Mouse (Mus musculus) forebrain, postnatal 0 days (tissue): ENCODE results near the gene Fbxl2. TPM values are rescaled to one million over a fixed set of nuclear protein-coding genes. Genes with fewer than 3 reads are reported as not detected.

Source experiments
- ATAC-seq: fragments of 200-750 bp; cut with Nextera tagmentation; 2 replicates; pipeline ENCODE4 v1.8.0; 2017; ENCODE audit warnings: mild to moderate bottlenecking, moderate library complexity
- DNase-seq: peaks from one replicate; pipeline ENCODE4 v3.0.0-alpha.2; 2015
- H3K27ac ChIP-seq: fragments of 300-500 bp; sonication (generic); 2 replicates; pipeline ENCODE4 v1.5.1; 2014; ENCODE audit warnings: low read depth, mild to moderate bottlenecking, antibody characterized with exemption, low read length, moderate library complexity, mixed read lengths
- H3K27me3 ChIP-seq: fragments of 300-500 bp; sonication (generic); 2 replicates; pipeline ENCODE4 v1.6.1; 2014; ENCODE audit warnings: mild to moderate bottlenecking, low read length, mixed read lengths; ENCODE audit not compliant: insufficient read depth
- H3K36me3 ChIP-seq: fragments of 300-500 bp; sonication (generic); 2 replicates; pipeline ENCODE4 v1.6.1; 2014; ENCODE audit warnings: mild to moderate bottlenecking, moderate library complexity; ENCODE audit not compliant: insufficient read depth
- H3K4me1 ChIP-seq: fragments of 300-500 bp; sonication (generic); 2 replicates; pipeline ENCODE4 v1.6.1; 2014; ENCODE audit warnings: antibody characterized with exemption; ENCODE audit not compliant: insufficient read depth
- H3K4me2 ChIP-seq: fragments of 300-500 bp; sonication (generic); 2 replicates; pipeline ENCODE4 v1.6.1; 2014; ENCODE audit warnings: low read depth, mild to moderate bottlenecking, moderate library complexity
- H3K4me3 ChIP-seq: fragments of 300-500 bp; sonication (generic); 2 replicates; pipeline ENCODE4 v1.5.1; 2014; ENCODE audit warnings: low read depth, low read length, mixed read lengths
- H3K9ac ChIP-seq: fragments of 300-500 bp; sonication (generic); 2 replicates; pipeline ENCODE4 v1.6.1; 2014; ENCODE audit warnings: mild to moderate bottlenecking
- H3K9me3 ChIP-seq: fragments of 300-500 bp; sonication (generic); 2 replicates; pipeline ENCODE4 v1.6.1; 2016; ENCODE audit warnings: low read length
- CTCF ChIP-seq: sonication (generic); IDR thresholded peaks from 2 replicates; pipeline ENCODE4 v1.5.1; 2016; ENCODE audit warnings: antibody characterized with exemption, control low read depth, low read depth
- WGBS: fragments of 180-500 bp; shearing (Covaris S2); extraction: QIAGEN DNeasy Blood & Tissue Kit; methylation state at CpG from one replicate; pipeline ENCODE4 v1.1.7; 2014; 5-methylcytosine and 5-hydroxymethylcytosine counted together
- polyA plus RNA-seq: library from polyadenylated mRNA; unstranded; fragments of >200 nt; fragmentation: Nextera tagmentation; extraction: Ambion mirVana; gene quantifications from 2 replicates; pipeline ENCODE4 v1.2.1, GENCODE M21; 2015
- total RNA-seq: library from RNA; depleted of rRNA; stranded (reverse); fragments of >200 nt; gene quantifications from 2 replicates; pipeline ENCODE4 v1.2.3, GENCODE M21; 2014

The Fbxl2 gene
- total and polyA plus RNA-seq, 2 experiments from 2014 or later: 26.1 to 34.0 TPM

GRCm38 (mm10) chr9:114069372-114069771, 23.4 kb upstream of the Fbxl2 start:
- Histone ChIP-seq H3K4me1 (no peaks in the 10 kb centered on the region), H3K36me3 (no peaks in the 10 kb centered on the region), H3K9ac (no peak overlapping the region), H3K4me2 (no peak overlapping the region), H3K9me3 (no peaks in the 10 kb centered on the region), H3K27me3 (no peaks in the 10 kb centered on the region), H3K27ac (no peak overlapping the region), H3K4me3 (no peak overlapping the region)
- DNase-seq (no peak), ATAC-seq (no peak)
- TF ChIP-seq CTCF: no peak
- 57% methylated on average over 6 of the region's 6 CpGs for whole genome bisulfite sequencing

GRCm38 (mm10) chr9:114068494-114069053, 22.6 kb upstream of the Fbxl2 start:
- no peak overlapping the region for H3K9ac ChIP-seq
- ATAC-seq (no peak), DNase-seq (no peak)
- no peaks in the 10 kb centered on the region for H3K9me3 ChIP-seq
- no peak for TF ChIP-seq CTCF
- H3K4me1 ChIP-seq: no peaks in the 10 kb centered on the region
- no peak overlapping the region for H3K27ac ChIP-seq
- H3K27me3 ChIP-seq: no peaks in the 10 kb centered on the region
- no peak overlapping the region for H3K4me3 ChIP-seq
- 60% methylated on average over 12 of the region's 12 CpGs for WGBS
- no peaks in the 10 kb centered on the region for H3K36me3 ChIP-seq
- H3K4me2 ChIP-seq: no peak overlapping the region

- H3K9ac ChIP-seq: peak within 1 kb of the TSS; percentile 43
- ATAC-seq (peak; percentile 48), DNase-seq (peak; percentile 9)
- TF ChIP-seq CTCF: no peak
- no peak within 1 kb of the TSS for H3K27ac ChIP-seq
- H3K27me3 ChIP-seq: peaks cover 26% of the 10 kb centered on the region
- no peaks in the 10 kb centered on the region for H3K4me1 ChIP-seq
- under 1% methylated on average over 60 of the region's 60 CpGs for WGBS
- no peaks in the 10 kb centered on the region for H3K36me3 ChIP-seq
- H3K4me2 ChIP-seq: peak within 1 kb of the TSS; percentile 69
- no peaks in the 10 kb centered on the region for H3K9me3 ChIP-seq
- H3K4me3 ChIP-seq: peak within 1 kb of the TSS; percentile 43
Observed at GRCm38 (mm10) chr9:114057090-114057796, 11.3 kb upstream of the Fbxl2 start, which contains the start of gene Susd5. TSS of gene Susd5 (plus strand) at chr9:114057140.

- no peaks in the 10 kb centered on the region for H3K36me3 ChIP-seq
- no peak overlapping the region for H3K4me2 ChIP-seq
- 85% methylated on average over 6 of the region's 6 CpGs for WGBS
- DNase-seq (no peak), ATAC-seq (no peak)
- peaks cover 17% of the 10 kb centered on the region for H3K27me3 ChIP-seq
- H3K4me3 ChIP-seq: no peak overlapping the region
- no peak for TF ChIP-seq CTCF
- H3K9ac ChIP-seq: no peak overlapping the region
- H3K4me1 ChIP-seq: no peaks in the 10 kb centered on the region
- no peaks in the 10 kb centered on the region for H3K9me3 ChIP-seq
- H3K27ac ChIP-seq: no peak overlapping the region
Observed at GRCm38 (mm10) chr9:114052866-114053265, 6.9 kb upstream of the Fbxl2 start.

- no peak for ATAC-seq
- H3K9ac ChIP-seq: no peak overlapping the region
- H3K9me3 ChIP-seq: no peaks in the 10 kb centered on the region
- H3K4me2 ChIP-seq: no peak overlapping the region
- peaks cover 9% of the 10 kb centered on the region; the same call in 1 of the 2 replicates for H3K27me3 ChIP-seq
- no peak for TF ChIP-seq CTCF
- no peak for DNase-seq
- H3K4me3 ChIP-seq: no peak overlapping the region
- 83% methylated on average over 4 of the region's 4 CpGs for WGBS
- H3K27ac ChIP-seq: no peak overlapping the region
- H3K4me1 ChIP-seq: no peaks in the 10 kb centered on the region
- no peaks in the 10 kb centered on the region for H3K36me3 ChIP-seq
Observed at GRCm38 (mm10) chr9:114052031-114052430, 6.0 kb upstream of the Fbxl2 start.

GRCm38 (mm10) chr9:114050778-114051177, 4.8 kb upstream of the Fbxl2 start:
- Histone ChIP-seq H3K9ac (no peak overlapping the region), H3K27ac (no peak overlapping the region), H3K4me2 (no peak overlapping the region), H3K9me3 (no peaks in the 10 kb centered on the region), H3K4me3 (no peak overlapping the region), H3K27me3 (no peaks in the 10 kb centered on the region), H3K4me1 (no peaks in the 10 kb centered on the region), H3K36me3 (no peaks in the 10 kb centered on the region)
- 81% methylated on average over 16 of the region's 16 CpGs for WGBS
- ATAC-seq (no peak), DNase-seq (no peak)
- TF ChIP-seq CTCF: no peak

- ATAC-seq (no peak), DNase-seq (no peak)
- Histone ChIP-seq H3K9ac (no peak overlapping the region), H3K27ac (no peak overlapping the region), H3K9me3 (no peaks in the 10 kb centered on the region), H3K4me3 (no peak overlapping the region), H3K27me3 (no peaks in the 10 kb centered on the region), H3K4me2 (no peak overlapping the region), H3K4me1 (no peaks in the 10 kb centered on the region), H3K36me3 (no peaks in the 10 kb centered on the region)
- WGBS: 85% methylated on average over 7 of the region's 7 CpGs
- no peak for TF ChIP-seq CTCF
Observed at GRCm38 (mm10) chr9:114050106-114050505, 4.1 kb upstream of the Fbxl2 start.
